Mouse (Mus musculus) small intestine, adult 2 months (tissue): ENCODE measurements around the gene Stap2.
A peak's percentile ranks its signal among the peaks of the same experiment; 100 is the strongest.

Source experiments
- CTCF ChIP-seq: fragments of 200-500 bp; IDR thresholded peaks from 2 replicates; pipeline ENCODE4 v1.5.1; 2012; ENCODE audit warnings: low read depth, mild to moderate bottlenecking, control low read depth, inconsistent platforms, low read length, moderate library complexity, mixed read lengths; ENCODE audit not compliant: insufficient replicate concordance, insufficient read length; ENCODE audit errors: extremely low read depth
- POLR2A ChIP-seq: fragments of 200-500 bp; IDR thresholded peaks from 2 replicates; pipeline ENCODE4 v1.6.1; 2012; ENCODE audit warnings: low read depth, mild to moderate bottlenecking, control low read depth, inconsistent platforms, low read length, moderate library complexity

DNA sequence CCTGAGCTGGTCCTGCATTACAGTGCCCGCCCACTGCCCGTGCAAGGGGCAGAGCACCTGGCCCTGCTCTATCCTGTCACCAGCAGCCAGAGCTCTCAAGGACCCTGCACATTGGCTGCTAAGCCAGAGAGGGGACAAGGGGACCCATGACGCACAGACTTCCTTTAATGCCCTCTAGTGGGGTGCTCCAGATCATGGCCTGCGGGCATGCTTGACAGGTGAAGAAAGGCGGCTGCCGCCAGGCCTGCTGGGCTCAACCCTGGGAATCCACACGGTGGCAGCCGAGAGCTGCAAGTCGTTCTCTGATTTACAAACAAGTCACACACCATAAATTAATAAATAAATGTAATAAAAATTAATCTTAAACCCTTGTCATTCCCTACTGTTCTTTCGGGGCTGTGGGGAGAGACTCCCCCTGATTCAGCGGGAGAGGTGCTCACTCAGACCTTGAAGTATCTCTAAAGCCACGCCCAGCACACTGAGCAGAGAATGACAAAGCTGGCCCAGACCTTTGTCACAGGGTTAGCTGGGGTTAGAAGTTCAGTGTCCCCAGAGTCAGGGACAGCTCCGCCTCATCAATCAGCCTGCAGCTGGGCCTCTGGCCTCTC lies 29.0 kb downstream of the Stap2 start:
- peak; percentile 87 for TF ChIP-seq CTCF
- TF ChIP-seq POLR2A: no peak
